Mouse (Mus musculus) bone marrow, adult 2 months (tissue): ENCODE measurements at regions not wholly inside any gene's neighbourhood (a gene's known extent, or its start where the extent isn't known, plus 50 kb on each side); places are given as distances from the start of the nearest gene placed in this dataset.

Experiments used
- H3K27ac ChIP-seq: fragments of 200-500 bp; 2 replicates; pipeline ENCODE4 v1.5.1; 2012; ENCODE audit warnings: low read depth, mild to moderate bottlenecking, control low read depth, inconsistent platforms, low read length; ENCODE audit not compliant: control insufficient read depth, poor library complexity, insufficient read depth
- H3K4me1 ChIP-seq: fragments of 200-500 bp; 2 replicates; pipeline ENCODE4 v1.6.1; 2011; ENCODE audit warnings: low read length; ENCODE audit not compliant: control insufficient read depth, insufficient read depth
- H3K4me3 ChIP-seq: fragments of 200-500 bp; replicated peaks from 2 replicates; pipeline ENCODE3; 2011; ENCODE audit warnings: mild to moderate bottlenecking, low read depth, low read length, control low read depth; ENCODE audit not compliant: control insufficient read depth
- CTCF ChIP-seq: fragments of 200-500 bp; IDR thresholded peaks from 2 replicates; pipeline ENCODE4 v1.5.1; 2011; ENCODE audit warnings: low read length, control low read depth; ENCODE audit not compliant: control insufficient read depth, insufficient read depth
- POLR2A ChIP-seq: fragments of 200-500 bp; IDR thresholded peaks from 2 replicates; pipeline ENCODE4 v1.6.1; 2011; ENCODE audit warnings: low read depth, mild to moderate bottlenecking, control low read depth, low read length, borderline replicate concordance; ENCODE audit not compliant: control insufficient read depth
- WGBS: fragments of 180-500 bp; shearing (Covaris S2); methylation state at CpG from one replicate; pipeline ENCODE4 v1.1.7; 2018; 5-methylcytosine and 5-hydroxymethylcytosine counted together

GRCm38 (mm10) chr16:55168433-55168832 is 129.4 kb downstream of the Zpld1 start:
- WGBS: 75% methylated on average over 2 of the region's 2 CpGs
- TF ChIP-seq CTCF (no peak), POLR2A (no peak)
- H3K27ac ChIP-seq: no peak overlapping the region
- no peak overlapping the region for H3K4me3 ChIP-seq
- no peaks in the 10 kb centered on the region for H3K4me1 ChIP-seq

- 67% methylated on average over 8 of the region's 8 CpGs for WGBS
- Histone ChIP-seq H3K4me3 (no peak overlapping the region), H3K27ac (no peak overlapping the region), H3K4me1 (no peaks in the 10 kb centered on the region)
- TF ChIP-seq CTCF: no peak
- no peak for TF ChIP-seq POLR2A
Measured at GRCm38 (mm10) chr16:55166181-55166848, 131.5 kb downstream of the Zpld1 start.

GRCm38 (mm10) chr16:55162926-55163325 is 134.9 kb downstream of the Zpld1 start:
- H3K4me1 ChIP-seq: no peaks in the 10 kb centered on the region
- TF ChIP-seq POLR2A (no peak), CTCF (no peak)

GRCm38 (mm10) chr16:55151726-55152125 is 146.1 kb downstream of the Zpld1 start:
- H3K4me1 ChIP-seq: no peaks in the 10 kb centered on the region
- TF ChIP-seq POLR2A: no peak
- H3K27ac ChIP-seq: no peak overlapping the region
- H3K4me3 ChIP-seq: no peak overlapping the region
- 11% methylated on average over 4 of the region's 4 CpGs for WGBS

More at GRCm38 (mm10) chr16:55162926-55163325, 134.9 kb downstream of the Zpld1 start:
- Histone ChIP-seq H3K27ac (no peak overlapping the region), H3K4me3 (no peak overlapping the region)
- 16% methylated on average over 6 of the region's 6 CpGs for WGBS

- H3K4me3 ChIP-seq: no peak overlapping the region
- H3K4me1 ChIP-seq: no peaks in the 10 kb centered on the region
- TF ChIP-seq CTCF (no peak), POLR2A (no peak)
- WGBS: 87% methylated on average over 6 of the region's 6 CpGs
- no peak overlapping the region for H3K27ac ChIP-seq
Measured at GRCm38 (mm10) chr16:55142431-55143173, 155.2 kb downstream of the Zpld1 start.

GRCm38 (mm10) chr16:55134961-55135360 is 162.8 kb downstream of the Zpld1 start:
- no peak overlapping the region for H3K27ac ChIP-seq
- TF ChIP-seq CTCF (no peak), POLR2A (no peak)
- H3K4me1 ChIP-seq: no peaks in the 10 kb centered on the region
- H3K4me3 ChIP-seq: no peak overlapping the region

GRCm38 (mm10) chr16:55097651-55098050 is 200.1 kb downstream of the Zpld1 start:
- WGBS: 77% methylated on average over 1 of the region's 1 CpGs
- Histone ChIP-seq H3K4me1 (no peaks in the 10 kb centered on the region), H3K4me3 (no peak overlapping the region), H3K27ac (no peak overlapping the region)
- no peak for TF ChIP-seq POLR2A

GRCm38 (mm10) chr16:55087461-55087860 is 210.3 kb downstream of the Zpld1 start:
- H3K4me3 ChIP-seq: no peak overlapping the region
- H3K27ac ChIP-seq: no peak overlapping the region
- H3K4me1 ChIP-seq: no peaks in the 10 kb centered on the region
- TF ChIP-seq POLR2A: no peak
- no peak for TF ChIP-seq CTCF
- WGBS: 61% methylated on average over 1 of the region's 1 CpGs

- H3K27ac ChIP-seq: no peak overlapping the region
- TF ChIP-seq POLR2A: no peak
- no peak for TF ChIP-seq CTCF
- 59% methylated on average over 1 of the region's 1 CpGs for WGBS
- H3K4me3 ChIP-seq: no peak overlapping the region
- H3K4me1 ChIP-seq: no peaks in the 10 kb centered on the region
Measured at GRCm38 (mm10) chr16:55076172-55076571, 221.6 kb downstream of the Zpld1 start.
